Mouse (Mus musculus) thymus, postnatal 4 days (tissue): ENCODE data around the gene Sft2d2.

ENCODE experiments used
- DNase-seq: peaks from one replicate; pipeline ENCODE4 v3.0.0; 2021

The Sft2d2 gene

DNA sequence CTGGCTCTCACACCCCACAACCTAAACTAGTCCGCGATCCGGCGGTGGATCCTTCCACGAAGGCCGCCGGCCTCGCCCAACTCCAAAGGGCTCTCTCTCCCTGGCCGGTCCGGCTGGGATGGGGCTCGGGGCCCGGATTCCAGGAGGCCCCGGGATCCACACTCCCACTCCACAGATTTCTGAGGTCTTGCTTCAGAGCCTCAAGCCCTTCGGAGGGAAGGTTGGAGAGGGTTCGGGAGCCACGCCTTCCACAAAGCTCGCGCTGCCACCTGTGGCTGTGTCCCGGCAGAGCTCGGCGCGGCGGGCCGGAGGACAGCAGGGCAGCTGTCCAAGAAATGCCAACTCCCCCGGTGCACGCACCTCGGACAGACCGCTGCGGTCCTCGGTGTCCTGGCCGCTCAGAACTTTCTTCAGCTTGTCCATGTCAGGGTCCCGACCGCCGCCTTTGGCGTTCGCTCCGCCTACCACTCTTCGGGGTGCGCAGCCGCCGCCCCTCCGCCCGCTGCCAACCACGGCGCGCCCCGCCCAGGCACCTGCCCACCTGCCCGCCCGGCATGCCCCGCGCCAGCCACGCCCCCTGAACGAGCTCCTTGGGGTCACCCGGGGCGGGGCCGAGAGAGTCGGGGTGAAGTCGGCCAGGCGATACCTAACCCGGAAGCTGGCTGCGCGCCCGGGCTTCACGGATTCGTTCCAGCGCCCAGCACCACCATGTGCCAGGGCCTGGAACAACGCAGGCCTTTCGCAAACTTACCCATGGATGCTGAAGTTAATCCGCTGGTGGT, at the start of gene Sft2d2:
Gene Sft2d2 (minus strand): TSS at position 559 of the 782 bp plus-strand sequence.
- peak; percentile 99 for DNase-seq

DNA sequence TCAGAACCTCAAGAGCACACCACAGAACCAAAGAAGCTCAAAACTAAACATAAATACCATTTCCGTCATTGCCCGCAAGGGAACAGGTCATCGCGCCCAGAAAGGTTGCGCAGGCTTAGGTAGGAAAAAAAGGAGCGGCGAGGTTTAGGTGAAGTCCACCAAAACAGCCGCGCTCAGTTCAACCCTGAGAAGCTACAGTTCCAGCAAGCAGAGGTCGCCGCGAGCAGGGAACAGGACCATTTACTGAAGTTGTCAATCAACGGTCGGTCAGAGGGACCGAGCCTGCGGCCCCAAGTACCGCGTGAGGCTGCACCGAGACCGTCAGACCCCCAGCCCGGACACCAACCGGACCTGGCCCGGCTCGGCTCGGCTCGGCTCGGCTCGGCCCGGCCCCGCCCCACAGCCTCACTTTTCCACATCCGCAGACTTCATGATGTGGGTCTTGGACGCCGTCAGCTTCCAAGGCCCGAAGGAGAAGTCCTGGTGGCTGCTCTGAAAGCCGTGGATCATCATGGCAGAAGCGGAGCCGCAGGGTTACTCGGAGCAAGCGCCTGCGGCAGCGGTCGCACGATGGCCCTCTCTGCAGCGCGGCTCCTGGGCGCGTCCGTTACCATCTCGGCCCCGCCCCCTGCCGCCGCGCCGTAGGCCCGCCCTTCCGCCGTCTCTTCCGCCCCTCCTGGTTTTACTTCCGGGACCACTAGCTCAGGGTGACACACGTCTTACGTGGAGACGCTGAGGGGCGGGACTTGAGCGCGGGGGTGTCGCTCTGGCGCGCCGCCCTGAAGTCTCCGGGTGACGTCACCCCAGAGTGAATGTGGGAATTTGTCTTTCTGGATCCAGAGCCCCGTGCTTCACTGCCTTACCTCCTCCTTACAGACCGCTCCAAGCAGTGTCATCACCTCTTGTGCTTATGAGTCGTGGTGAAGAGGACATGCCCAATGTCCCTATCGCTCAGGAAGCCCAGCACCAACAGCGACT, 42.4 kb upstream of the Sft2d2 start, which contains the start of gene Tiprl:
Gene Tiprl (minus strand): TSS at position 676 of the 978 bp plus-strand sequence.
- DNase-seq: peak; percentile 97

DNA sequence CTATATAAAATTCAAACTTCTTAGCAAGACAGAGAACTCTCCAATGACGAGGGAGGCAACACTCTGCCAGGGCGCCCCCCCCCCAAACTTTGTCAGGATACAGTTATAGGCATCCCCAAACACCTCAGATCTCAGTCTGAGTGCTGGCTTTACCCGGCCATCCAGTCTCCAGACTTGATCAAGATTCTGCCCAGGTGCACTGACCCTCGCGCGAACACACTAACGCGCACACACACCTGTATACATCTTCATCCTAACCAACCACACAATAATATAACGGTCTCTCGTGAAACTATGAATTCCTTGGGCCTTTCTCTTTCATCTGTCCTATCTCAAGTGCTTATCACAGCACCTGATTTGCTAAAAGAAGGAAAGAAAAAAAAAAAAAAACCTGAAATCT, 41.6 kb upstream of the Sft2d2 start:
- peak; percentile 38 for DNase-seq

DNA sequence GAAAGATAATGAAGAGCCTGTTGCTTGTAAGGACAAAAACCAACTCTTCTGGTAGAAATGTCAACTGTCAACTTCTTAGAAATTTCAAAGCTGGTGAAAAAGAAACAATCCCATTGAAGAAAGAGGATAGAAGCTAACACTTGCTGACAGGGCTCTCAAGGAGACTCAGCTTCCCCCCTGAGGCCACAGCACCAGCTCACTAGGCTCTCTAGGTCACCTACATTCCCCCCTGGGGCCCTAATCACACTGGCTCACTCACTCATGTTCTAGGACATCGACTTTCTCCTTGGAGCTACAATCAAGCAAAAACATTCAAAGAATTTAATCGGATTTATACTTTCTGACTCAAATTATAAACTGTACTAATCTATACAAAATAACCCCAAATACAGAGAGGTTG, 39.6 kb upstream of the Sft2d2 start:
- no peak for DNase-seq

- DNase-seq: peak; percentile 20
These were observed 36.5 kb upstream of the Sft2d2 start for GRCm38 (mm10) chr1:165230691-165231090.

- DNase-seq: no peak
These were observed 35.3 kb upstream of the Sft2d2 start for GRCm38 (mm10) chr1:165229577-165229976.

DNA sequence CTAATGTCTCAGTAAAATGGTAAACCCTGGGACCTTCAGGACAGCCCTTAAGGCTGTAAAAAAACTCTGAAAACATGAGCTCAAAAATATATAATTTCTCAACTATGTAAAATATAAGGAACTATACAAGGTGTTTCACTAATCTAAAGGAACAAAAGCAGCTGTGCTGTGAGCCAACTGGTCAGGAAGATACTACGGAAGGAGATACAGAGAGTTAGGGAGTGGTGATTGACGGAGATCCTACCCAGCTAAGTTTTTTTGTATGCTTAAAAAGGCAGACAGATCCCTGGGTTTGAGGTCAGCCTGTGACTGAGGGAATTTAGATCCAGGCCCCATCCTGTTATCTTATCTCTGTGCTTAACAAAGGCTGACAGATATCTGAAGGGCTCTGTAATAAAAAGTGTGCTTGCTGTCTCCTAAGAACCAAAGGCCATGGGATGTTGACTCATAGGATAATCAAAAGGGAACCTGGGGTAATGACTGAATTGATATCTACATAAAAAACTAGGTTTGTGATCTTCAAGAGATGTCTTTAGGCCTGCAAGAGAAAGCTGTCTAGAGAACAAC, 22.9 kb upstream of the Sft2d2 start:
- no peak for DNase-seq

GRCm38 (mm10) chr1:165215831-165216230, 21.6 kb upstream of the Sft2d2 start:
- no peak for DNase-seq

DNA sequence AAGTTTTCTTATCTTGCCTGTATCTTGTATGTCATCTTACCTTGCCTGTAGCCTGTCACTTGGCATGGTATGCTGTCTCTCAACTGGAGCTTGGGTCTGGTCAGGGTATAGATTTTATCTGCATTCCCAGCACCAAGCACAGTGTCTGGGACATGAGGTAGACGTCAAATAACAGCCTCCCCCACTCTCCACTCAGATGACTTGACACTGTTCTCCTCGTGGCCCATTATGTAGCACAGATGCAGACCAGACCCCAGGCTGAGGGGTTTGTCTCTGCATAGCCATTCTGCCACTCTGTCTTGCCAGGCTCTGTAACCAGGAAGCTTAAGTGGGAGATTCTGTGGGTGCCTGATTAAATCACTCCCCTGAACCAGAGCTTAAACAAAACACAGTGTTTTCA, 11.4 kb upstream of the Sft2d2 start:
- no peak for DNase-seq

GRCm38 (mm10) chr1:165203488-165204035, 9.3 kb upstream of the Sft2d2 start:
- DNase-seq: no peak

DNA sequence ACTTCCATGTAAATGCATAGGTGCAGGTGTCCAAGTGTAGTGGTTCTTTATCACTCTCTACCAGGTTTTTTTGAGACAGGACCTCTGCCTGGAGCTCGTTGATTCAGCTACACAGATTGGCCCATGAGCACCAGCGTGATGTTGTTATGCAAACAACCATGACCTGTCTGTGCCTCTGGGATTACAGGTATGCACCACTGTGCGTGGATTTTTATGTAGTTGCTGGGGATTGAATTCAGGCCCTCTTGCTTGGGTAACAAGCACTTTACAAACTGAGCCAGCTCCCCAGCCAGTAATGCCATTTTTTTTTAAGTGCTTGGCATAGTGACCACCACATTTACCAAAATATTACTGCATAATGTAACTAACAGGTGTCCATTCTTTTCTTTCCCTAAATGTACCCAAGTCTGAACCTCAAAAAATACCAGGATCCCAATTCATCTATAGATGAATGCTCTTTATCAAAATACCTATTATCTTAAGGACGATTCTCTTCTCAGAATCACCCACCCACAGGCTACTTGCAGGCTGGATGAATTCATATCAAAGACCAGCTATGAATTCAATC, 7.3 kb upstream of the Sft2d2 start:
- DNase-seq: no peak

DNA sequence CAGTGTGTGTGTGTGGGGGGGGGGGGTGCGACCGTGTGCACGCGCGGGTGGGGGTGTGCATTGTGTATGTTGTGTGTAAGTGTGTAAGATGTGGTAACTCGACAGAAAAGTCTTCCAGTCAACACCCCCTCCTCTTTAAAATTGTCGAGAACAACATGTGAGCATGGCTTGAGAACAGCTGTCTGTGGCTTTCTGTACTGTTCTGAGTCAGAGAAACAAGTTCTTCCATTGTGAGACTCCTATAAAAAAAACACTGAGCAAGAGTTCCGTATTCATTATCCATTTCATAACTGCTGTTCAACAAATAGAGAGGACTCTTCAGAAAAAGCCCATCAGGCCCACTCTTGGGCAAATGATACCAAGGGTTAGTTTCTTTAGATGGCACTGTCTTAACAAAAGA, 6.5 kb upstream of the Sft2d2 start:
- no peak for DNase-seq

DNA sequence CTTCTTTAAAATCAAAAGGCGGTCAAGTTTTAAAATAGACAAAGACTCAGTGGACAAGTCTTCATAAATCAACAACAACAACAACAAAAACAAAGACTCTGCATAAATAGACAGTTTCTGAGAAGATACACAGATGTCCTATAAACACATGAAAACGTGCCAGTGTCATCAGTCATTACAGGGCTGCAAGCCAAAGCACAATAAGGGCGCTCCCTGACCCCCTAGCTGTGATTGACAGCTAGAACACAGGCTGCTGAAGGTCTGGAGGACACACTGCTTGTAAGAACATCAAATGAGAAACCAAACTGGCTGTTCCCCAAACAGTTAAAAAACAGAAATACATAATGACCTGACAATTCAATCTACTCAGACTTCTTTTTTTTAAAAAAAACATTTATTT, 5.4 kb upstream of the Sft2d2 start:
- no peak for DNase-seq

DNA sequence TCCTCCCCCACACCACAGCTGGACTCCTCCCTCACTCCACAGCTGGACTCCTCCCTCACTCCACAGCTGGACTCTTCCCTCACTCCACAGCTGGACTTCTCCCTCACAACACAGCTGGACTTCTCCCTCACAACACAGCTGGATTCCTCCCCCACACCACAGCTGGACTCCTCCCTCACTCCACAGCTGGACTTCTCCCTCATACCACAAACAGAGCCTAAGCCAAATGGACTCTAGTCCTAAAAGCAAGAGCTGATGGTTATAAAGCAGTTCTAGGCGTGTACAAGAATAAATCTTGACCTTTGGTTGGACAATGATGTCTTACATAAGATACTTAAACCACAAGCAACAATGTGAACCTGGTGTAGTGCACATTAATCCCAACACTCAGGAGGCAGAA, 4.7 kb upstream of the Sft2d2 start:
- DNase-seq: no peak

DNA sequence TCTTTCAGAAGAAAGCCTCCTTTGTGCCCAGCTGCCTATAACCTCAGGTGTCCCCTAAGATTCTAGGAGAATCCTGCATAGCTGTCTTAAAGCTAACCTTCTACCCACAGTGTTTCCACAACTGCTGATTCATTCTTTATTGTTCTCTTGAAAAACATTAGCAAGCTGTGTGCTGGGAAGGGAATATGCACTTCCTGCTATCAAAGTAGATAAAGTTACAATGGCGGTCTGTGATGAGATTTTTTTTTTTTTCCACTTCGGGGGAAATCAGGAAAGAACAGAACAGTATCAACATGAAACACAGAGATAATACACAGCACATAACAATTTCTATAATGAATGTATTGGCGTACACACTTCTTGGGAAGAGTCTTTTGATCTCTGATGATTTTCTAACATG, 3.6 kb upstream of the Sft2d2 start:
- no peak for DNase-seq

DNA sequence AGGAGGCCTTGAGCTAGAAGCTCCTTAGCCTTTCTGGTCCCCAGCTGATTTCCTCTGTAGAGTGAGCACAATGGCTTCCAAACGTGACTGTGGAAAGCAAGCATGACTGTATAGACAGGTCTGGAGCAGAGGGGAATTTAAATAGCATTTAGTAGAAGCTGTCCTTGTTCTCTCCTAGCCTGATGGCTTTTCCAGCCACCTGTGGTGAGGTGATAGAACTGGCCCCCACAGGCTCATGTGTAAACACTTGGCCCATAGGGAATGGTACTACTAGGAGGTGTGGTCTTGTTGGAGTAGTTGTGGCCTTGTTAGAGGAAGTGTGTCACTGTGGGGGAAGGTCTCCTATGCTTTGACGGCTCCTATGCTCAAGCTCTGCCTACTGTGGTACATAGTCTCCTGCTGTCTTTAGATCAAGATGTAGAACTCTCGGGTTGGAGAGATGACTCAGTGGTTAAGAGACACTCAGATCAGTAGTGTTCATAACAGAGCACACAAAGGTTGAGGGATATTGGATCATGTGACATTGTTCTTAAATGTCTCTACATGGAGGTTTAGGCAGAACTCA, 1.2 kb upstream of the Sft2d2 start:
- no peak for DNase-seq

- no peak for DNase-seq
These were observed 400 bp upstream of the Sft2d2 start for GRCm38 (mm10) chr1:165194662-165195013.

DNA sequence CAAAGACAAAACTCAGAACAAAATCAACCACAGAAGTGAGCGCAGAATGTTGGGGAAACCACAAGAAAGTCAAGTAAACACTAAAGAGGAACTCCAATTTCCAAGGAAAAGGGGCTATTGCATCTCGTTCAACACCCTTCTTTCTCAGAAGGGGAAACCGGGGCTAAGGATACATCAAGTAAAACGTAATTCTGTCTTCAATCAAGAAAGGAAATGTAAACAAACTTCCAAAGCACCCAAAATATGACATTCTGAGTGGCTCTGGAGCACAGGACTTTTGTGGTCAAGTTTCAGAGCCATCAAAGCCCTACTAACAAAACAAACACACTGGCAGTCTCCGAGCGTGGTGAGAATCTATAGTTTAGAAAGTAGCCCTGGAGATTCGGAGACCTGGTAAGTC, 812 bp downstream of the Sft2d2 start:
- DNase-seq: no peak

- no peak for DNase-seq
These were observed 1.4 kb downstream of the Sft2d2 start for GRCm38 (mm10) chr1:165192714-165193264.

DNA sequence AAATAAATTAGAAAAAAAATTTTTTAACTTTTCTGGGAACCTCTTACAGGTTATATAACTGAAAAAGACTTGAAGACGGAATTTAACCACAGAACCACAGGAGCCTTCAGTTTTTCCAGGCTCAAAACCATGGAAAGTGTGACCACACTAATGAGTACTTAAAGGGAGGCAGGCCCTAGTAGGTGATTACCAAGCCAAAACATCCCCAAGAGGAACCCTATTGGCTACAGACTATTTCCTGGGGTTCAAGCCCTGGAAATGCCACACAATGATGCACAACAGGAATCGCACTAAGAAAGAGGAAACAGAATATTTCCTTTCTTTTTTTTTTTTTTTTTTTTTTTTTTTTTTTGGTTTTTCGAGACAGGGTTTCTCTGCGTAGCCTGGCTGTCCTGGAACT, 2.1 kb downstream of the Sft2d2 start:
- no peak for DNase-seq

DNA sequence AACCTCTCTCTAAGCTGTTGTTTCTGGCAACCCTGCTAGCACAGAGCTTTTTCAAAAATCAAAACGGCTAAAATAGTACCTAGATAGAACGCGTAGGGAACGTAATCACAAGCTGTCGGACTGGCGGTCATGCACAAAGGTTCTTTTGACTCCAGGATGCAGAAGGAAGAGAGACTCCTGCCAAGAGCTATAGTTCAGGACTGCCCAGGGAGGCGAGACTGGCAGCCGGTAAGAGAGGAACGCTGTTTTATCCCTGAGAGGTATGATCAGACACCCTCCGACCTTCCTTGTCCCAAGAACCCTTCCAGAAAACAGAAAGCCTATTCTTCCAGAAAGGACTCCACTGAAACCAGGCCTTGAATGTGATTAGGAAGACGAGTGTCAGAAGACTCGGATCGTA, 2.6 kb downstream of the Sft2d2 start:
- DNase-seq: no peak

DNA sequence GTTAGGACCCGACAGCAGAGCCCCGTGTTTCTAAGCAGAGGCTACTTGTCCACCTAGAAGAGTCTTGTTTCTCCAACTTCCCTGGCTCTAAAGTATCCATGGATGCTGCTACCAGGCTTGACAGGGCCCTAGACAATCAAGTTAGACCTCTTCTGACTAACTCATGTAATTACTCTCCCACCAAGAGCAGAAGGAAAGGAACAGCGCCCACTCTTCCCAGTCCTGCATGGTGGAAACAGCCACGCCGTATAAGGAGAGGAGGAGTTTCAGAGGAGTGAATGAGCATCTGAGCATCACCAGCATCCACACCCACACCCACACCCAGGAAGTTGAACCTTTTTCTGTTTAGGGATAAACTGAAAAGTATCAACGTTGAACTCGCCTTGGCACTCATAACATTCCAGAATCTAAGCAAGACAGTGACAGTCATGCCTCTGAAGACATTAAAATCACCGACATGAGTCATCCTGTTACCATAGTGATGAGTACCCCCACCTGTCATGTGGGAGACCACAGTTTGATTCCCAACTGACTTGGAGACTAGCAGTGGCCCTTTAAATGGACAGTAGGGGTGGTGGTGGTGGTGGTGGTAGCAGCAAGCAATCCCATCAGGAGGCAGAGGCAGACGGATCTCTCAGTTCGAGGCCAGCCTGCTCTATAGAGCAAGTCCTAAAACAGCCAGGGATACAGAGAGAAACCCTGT, 3.5 kb downstream of the Sft2d2 start:
- no peak for DNase-seq
